Mouse (Mus musculus): ENCODE results near the gene Spink8.
"Not testable (repeated sequence)": the region's sequence is repeated elsewhere in the genome, so short reads cannot be mapped to it uniquely, and the experiment has no call there.

- TF ChIP-seq CTCF (IDR thresholded peaks at IDR 0.05; ENCODE audit: borderline replicate concordance, extremely low read depth, insufficient read depth, insufficient read length); POLR2A (IDR thresholded peaks at IDR 0.05; ENCODE audit: borderline replicate concordance, extremely low read depth, insufficient read depth, insufficient read length, poor library complexity, severe bottlenecking): not testable (repeated sequence)
These were observed 45.2 kb upstream of the Spink8 start for GRCm38 (mm10) chr9:109766841-109767240.

All from brain, embryonic 14.5 days (tissue).